Mouse (Mus musculus) thymus, postnatal 4 days (tissue): ENCODE data around the gene Hist2h2bb.
A peak's percentile ranks its signal among the peaks of the same experiment; 100 is the strongest.
"Not testable (repeated sequence)": the region's sequence is repeated elsewhere in the genome, so short reads cannot be mapped to it uniquely, and the experiment has no call there.

Source experiments
- DNase-seq: peaks from one replicate; pipeline ENCODE4 v3.0.0; 2021

The Hist2h2bb gene

DNA sequence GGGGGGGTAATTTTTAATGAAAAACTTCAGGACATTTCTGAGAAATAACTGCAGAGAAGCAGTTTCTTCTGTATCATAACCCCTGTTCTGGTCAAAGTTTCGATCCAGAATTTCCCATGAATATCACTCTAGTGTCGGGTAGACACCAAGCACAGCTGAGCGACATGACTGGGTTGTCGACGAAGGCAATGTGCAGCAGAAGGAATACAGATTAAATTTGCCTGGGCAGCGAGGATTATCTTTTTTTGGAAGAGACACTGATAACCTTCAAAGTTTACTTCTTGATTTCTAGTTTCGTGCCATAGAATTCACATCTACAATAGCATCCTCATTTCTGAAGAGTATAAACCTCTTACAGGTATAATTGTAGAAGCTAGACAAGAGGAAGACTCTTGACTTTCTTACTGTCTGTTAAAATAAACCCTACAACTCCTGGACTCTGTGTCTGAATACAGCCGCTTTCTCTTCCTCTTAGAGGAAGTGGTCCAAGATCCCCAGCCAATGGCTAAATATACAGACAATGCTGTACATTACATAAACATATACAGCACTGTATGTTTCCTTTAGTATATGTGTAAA, 3.3 kb upstream of the Hist2h2bb start:
- DNase-seq, result no peak

DNA sequence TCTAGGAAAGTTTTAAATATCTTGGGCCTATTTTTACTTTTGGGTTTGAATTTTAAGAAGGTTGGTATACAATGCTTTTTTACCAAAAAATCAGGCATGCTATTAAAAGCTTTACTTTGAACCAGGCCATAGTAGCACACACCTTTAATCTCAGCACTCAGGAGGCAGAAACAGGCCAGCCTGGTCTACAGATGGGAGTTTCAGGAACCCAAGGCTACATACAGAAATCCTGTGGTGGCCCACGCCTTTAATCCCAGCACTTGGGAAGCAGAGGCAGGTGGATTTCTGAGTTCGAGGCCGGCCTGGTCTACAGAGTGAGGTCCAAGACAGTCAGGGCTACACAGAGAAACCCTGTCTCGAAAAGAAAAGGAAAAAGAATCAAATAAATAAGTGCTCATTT, 2.0 kb upstream of the Hist2h2bb start:
- no peak for DNase-seq

DNA sequence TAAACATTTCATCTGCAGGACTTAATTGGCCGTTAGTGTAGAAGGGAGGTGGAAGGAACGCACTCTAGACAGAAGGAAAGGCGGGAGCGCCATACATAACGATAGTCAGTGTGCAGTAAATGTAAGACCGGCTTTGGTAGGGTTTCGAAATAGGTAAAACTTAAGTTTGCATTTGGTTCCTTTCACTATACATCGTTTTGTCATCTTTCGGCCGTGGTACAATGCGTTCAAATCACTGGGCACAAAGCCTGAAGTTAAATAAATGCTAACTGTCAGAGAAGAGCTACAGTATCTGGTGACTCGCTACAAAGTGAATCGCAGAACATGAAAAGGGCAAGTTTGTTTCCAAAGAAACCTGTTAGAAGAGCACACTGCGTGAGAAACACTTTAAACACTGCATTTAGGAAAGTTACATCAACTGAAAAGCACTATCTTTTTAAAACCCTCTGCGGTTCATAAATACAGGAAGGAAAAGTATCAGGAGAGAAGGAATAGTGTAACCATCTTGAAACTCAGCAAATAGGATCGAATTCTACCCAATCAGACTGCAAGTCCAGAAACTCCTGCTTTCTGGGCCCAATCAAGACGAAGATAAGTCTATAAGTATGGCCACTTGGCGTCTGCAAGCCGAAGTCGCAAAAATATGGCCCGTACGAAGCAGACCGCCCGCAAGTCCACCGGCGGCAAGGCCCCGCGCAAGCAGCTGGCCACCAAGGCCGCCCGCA, 1.3 kb upstream of the Hist2h2bb start, which contains the start of gene Hist2h3b:
TSS of gene Hist2h3b (plus strand) at position 604 of the 725 bp plus-strand sequence.
- DNase-seq, result peak; percentile 85

DNA sequence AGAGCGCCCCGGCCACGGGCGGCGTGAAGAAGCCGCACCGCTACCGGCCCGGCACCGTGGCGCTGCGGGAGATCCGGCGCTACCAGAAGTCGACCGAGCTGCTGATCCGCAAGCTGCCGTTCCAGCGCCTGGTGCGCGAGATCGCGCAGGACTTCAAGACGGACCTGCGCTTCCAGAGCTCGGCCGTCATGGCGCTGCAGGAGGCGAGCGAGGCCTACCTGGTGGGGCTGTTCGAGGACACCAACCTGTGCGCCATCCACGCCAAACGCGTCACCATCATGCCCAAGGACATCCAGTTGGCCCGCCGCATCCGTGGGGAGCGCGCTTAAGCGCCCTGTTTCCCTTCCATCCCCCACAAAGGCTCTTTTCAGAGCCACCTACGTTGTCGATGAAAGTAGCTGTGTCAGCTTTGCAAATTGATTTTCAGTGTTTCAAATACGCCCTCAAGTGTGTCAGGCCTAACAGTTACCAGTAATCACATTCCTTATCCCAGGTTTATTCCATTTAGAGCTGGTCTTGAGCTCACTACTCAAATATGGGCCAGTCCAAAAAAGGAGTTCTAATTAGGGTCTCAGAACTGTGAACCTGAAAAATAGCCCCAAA, 675 bp upstream of the Hist2h2bb start:
- peak; percentile 54 for DNase-seq

DNA sequence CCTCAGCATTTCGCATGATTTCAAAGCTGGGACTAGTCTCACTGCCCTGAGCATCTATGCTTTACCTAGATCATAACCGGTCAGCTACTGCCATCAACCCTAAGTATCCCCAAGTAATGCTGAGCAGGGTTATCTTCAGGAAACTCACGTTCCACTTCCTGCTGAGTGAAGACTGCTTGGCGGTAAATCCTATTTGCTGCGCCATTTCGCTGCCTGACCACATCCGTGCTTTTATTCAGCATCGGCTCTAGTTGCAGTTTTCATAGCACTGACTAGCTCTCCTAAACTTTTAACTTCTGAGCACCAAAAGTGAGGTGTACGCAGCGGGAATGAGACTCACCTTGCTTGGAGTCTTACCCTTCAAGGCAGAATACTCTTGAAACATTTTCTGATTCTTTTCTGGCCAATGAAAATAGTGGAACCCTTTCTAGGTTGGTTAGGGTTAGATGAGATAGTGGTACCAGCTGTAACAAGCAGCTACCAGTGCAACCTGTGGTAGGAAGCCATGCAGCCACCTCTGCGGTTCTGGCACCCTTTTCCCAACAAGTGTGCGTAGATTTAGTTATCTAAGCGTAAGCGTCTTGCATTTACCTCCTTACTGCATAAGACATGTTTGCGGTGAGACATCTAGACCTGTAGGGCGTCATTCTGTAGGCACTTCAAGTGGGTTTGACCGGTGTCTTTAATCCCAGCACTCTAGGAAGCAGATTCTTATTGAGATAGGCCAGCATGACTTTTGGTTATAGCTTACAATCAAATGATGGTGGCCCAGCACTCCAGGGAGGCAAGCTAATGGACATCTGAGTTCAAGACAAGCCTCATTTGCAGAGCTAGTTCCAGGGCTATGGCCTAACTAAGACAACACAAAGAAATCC, 4.3 kb downstream of the Hist2h2bb start:
- DNase-seq, result peak; percentile 55

DNA sequence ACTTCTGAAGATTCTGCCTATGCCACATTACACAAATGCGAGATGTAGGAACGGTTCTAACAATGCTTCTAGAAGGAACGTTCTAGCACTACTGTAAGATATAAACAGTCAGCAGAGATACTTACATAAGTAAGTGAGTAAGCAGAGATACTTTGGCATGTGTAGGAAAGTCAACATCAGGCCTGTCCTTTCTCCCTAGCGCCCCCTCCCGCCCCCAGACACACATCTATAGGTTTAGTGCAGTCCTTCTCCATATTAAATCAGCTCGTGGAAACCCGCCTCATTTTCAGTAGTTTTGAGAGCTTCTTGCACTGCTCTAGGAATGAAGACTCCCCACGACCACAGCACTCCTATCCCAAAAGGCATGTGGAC, 7.9 kb downstream of the Hist2h2bb start:
- DNase-seq, result peak; percentile 95

DNA sequence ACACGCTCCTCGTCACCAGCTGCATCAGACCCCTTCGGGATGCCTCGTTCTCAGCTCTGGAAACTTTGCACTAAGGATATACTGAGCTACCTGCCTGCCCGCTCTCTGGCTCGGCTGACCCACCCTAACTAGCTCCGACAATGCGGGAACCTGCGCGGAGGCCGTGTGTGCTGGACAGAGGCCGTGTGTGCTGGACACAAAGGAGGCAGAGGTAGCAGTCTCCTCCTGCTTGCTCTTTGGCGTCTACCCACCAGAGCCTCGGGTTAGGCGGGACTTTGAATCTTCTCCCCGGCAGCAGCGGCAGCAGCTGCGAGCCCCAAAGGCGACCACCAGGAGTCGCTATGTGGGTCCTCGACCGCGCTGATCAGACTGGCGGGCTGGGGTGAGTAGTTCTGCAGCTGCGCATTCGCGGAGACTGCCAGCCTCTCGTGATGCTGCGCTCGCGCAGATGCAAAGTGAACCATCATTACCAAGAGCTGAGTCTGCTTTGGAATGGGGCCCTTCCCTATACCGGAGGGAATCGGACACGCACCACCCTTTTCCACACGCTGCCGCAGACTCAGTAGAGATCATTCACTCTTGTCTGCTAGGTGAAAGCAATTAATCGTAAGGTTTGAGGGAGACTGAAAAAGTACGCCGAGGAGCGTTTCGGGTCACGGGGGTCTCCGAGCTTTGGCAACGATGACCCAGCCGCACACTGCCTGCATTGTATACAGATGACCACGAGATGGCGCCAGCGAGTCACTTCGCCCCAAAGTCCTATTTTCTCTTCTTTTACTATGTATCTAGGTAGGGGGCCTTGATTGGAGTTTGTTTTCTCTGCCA, 8.5 kb downstream of the Hist2h2bb start:
- DNase-seq, result peak; percentile 97

DNA sequence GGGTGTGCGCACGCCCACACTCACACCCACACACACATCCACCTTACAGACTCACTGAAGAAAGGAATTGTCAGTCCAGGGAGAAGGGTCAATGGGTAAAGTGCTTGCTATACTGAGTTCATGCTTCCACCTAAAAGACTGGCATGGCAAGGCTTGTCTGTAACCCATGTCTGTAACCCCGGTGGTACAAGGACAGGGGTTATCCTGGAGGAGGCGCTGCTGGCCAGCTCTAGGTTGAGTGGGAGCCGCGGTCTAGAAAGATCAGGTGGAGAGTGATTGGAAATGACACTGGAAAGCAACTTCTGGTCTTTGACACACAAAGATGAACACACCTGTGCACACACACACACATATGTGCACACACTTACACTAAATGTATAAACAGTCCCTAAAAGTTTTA, 11.1 kb downstream of the Hist2h2bb start:
- no peak for DNase-seq

DNA sequence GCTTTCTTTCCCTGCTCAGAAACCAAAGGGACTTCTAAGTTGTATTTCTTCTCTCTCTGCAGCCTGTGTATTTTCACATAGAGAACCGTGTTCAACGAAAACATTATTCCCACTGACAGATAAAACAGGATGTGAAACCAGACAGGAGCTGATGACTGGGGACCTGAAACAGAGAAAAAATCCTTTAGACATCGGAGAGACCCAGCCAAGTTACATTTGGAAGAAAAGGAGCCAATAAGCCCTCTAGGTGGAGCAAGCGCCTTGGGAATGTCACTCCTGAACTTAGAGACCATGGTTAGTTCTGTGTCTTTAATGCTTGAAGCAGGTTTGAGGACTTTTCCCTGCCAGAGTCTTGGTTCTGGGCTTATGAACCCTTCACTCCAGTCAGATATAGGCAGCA, 14.9 kb downstream of the Hist2h2bb start:
- no peak for DNase-seq

DNA sequence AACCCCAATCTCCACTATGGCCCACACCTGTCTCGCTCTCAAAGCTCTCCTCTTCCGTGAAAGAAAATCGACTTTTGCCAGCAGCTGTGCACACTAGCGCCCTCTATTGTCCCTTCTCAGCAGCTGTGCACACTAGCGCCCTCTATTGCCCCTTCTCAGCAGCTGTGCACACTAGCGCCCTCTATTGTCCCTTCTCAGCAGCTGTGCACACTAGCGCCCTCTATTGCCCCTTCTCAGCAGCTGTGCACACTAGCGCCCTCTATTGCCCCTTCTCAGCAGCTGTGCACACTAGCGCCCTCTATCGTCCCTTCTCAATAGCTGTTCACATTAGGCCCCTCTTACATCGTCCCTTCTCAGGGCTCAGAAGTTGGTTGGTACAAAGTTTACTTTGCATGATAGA, 17.8 kb downstream of the Hist2h2bb start:
- not testable (repeated sequence) for DNase-seq

DNA sequence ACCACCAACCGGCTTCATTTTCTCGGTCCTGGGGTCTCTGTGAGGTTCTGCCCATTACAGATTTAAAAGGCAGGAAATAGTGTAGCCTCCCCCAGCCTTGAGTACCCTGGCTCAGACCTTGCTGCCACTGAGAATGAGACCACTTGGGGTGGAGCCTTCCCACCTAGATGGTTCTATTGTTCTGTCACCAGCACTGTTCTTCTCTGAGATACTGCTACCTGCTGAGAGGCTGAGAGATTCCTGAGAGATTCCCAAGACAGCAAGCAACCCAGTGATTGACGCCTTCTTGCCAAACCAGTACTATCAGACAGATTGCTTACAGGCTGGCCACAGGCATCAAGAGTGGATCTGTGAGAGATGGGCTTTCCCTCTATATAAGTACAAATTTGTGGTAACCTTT, 19.6 kb downstream of the Hist2h2bb start:
- no peak for DNase-seq

DNA sequence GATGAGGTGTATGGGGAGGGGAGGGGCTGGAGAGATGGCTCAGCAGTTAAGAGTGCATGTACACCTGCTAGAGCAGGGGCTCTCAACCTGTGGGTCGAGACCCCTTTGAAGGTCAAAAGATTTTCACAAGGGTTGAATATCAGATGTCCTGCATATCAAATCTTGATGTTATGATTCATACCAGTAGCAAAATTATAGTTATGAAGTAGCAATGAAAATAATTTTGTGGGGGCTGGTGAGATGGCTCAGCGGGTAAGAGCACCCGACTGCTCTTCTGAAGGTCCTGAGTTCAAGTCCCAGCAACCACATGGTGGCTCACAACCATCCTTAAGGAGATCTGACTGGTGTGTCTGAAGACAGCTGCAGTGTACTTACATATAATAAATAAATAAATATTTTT, 21.2 kb downstream of the Hist2h2bb start:
- DNase-seq, result not testable (repeated sequence)

DNA sequence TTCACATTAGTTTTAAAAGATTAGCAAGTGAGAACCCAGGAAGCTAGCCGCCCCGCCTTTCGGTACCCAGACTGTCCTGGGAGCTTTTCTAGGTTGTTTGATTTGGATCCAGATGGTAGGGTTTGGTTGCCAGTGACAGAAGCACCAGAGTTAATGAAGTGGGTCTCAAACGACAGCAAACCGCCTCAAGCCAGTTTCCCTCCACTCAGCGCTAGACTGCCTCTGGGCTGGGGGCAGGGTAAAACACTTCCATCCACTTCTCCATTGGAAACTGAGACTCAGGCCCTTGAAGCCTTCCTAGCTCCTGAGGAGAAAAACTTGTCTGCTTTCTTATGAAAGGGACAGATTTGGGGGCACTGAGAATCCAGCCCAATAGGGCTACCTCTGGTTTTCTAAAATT, 23.1 kb downstream of the Hist2h2bb start:
- DNase-seq, result no peak

DNA sequence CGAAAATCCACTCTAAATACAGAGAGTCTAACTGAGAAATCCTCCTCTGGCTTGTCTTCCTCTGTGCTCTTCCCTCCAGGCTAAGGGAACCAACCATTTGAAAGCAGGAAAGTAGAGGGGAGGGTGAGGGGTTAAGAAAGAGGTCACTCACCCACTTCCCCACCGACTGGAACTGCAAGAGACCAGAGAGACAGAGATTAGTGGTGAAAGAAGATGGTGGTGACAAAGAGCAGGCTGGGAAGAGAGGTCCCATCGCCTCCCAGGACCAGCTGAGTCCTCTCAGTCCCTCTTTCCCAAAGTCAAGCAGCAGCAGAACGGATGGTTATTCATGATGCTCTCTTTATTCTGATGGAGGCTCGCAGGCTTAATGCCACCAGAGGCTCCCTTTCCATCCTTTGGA, 23.8 kb downstream of the Hist2h2bb start:
- no peak for DNase-seq

DNA sequence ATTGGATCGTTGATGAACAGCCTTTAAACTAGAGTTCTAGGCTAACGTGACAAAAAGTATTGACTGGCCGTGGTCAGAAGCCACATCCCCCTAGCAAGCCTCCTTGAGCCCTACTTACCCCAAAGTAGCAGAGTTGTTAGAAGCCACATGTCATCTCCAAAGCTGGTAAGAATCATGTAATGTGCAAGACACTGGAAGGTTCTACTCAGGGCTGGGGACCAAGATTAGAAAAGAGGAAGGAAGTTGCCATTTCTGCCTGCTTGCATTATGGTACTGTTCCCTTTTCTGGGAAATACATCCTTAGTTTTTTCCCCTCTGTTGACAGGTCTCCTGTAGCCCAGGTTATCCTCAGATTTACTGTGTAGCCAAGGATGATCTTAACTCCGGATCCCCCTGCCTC, 24.2 kb downstream of the Hist2h2bb start, which contains the start of gene Fcgr1:
TSS of gene Fcgr1 (minus strand) at position 183 of the 400 bp plus-strand sequence.
- no peak for DNase-seq

DNA sequence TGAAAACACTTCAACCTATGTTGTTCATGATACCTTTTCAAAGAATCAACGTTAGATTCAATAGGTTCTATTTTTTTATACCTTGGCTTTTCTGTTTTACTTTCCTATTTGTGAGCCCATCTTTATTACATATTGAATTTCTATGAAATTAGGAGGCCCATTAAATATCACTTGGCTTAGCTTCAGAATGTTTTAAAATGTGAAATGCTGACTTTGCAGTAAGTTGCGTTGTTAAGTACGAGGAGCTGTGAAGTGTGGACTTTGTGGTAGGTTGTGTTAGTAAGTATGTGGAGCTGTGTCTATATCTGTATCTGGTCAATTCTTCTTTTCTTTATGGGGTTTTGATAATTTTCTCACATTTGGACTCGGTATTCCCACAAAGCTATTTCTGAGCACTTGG, 28.8 kb downstream of the Hist2h2bb start:
- DNase-seq, result no peak

DNA sequence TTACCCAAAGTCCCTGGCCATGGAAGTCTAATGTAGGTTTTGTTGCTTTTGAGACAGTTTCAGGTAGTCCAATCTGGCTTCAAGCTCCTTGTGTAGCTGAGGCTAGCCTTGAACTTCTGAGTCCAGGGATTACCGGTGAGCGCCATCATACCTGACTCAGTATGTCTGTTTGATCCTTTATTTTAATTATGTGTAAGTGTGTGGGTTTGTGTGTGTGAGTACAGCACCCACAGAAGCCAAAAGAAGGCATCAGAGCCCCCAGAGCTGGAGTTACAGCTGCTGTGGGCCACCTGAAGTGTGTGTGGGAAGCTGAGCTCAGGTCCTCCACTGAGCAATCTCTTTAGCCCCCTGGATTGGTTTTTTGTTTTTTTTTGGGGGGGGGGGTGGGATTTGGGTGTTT, 30.0 kb downstream of the Hist2h2bb start:
- no peak for DNase-seq

DNA sequence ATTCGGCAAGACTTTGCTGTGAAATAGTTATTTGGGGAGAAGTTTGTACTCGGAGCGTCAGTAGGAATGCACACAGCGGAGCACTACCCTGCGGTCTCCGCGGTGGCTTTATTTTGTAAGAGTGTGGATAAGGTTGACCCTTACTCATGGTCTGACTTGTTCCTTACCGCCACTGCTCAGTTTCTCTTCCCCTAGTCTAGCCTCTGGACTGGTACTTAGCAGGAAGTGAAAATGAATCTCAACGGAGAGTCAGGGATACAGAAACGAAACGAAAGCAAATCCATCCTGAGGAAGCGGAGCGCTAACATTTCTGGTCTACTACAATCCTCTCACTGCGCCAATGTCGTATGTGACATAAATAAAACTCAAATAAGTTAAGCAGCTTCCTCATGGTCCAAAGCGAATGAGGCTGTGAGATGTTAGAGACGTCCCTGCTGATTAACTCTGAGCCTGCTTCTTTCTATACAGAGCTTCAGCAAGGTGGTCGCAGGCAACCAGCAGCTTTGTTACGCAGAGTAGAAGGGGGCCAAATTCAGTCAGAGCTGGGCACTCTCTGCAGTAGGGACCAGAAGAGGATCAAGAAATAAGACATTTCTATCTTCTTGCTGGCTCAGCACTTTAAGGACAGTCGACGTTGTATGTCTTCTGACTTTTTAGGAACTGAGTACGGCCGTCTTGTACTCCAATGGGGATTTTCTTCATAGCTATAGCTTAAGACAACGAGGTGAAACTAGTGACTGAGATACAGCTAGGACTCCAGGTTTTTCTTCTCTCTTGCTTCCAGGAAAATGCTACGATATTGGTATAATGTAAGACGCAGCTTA, 31.4 kb downstream of the Hist2h2bb start:
- DNase-seq, result no peak

DNA sequence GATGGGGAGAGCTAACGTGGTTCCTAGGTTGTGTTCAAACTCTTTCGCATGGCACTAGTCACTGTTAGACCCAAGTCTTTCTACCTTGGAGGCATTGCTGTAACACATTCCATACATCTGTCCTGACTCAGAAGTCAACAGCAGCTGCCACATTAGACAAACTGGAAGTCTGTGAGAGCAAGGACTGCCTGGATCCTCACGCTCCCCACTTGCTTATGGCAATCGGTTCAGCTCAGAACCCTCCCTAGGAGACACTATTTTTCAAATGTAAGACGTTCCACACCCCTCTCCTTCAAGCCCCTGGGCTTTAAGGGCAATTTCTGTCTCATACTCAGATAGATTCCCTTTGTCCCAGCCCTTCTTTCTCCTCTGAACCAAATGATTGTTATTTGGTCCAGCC, 32.5 kb downstream of the Hist2h2bb start:
- no peak for DNase-seq

DNA sequence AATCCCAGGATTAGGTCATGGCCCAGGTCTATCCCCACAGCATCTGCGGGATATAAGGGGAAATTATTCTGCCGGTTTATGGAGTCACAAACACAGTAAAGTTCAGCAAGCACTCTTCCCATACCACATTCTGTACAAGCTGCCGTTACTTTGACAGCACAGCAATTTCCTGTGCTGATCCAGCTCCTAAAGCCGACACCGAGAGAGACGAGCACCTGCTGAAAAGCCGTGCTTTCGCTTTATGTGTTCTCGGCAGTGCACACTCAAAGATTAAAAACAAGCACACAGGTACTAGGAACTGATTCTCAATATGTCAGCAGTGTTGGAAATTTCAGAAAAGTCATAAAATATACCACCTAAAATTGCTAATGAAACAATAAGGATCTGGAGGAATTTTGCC, 37.0 kb downstream of the Hist2h2bb start:
- peak; percentile 41 for DNase-seq

DNA sequence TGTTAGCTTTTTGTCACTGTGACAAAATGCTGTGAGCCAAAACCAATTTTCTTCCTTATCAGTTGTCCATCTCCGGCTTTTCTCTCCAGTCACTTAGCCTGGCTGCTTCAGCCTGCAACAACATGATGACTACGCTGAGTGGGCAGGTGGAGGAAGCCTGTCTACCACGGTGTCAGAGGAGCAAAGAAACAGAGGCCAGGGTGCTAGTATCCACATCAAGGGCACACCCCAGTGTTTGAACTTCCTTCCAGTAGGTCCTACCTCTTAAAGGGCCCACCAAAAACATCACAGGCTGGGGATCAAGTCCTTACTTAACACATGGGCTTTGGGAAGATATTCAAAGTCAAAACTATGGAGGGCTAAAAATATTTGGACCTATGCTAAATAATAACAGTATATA, 39.9 kb downstream of the Hist2h2bb start:
- no peak for DNase-seq
